Mouse (Mus musculus) liver, postnatal 0 days (tissue): ENCODE data around the gene Brf1.

ENCODE experiments used
- CTCF ChIP-seq: sonication (generic); IDR thresholded peaks from 2 replicates; pipeline ENCODE4 v1.5.1; 2016; ENCODE audit warnings: antibody characterized with exemption, low read depth
- EP300 ChIP-seq: IDR thresholded peaks from 2 replicates; pipeline ENCODE4 v1.6.1; 2016; ENCODE audit warnings: antibody characterized with exemption, low read depth, mild to moderate bottlenecking

DNA sequence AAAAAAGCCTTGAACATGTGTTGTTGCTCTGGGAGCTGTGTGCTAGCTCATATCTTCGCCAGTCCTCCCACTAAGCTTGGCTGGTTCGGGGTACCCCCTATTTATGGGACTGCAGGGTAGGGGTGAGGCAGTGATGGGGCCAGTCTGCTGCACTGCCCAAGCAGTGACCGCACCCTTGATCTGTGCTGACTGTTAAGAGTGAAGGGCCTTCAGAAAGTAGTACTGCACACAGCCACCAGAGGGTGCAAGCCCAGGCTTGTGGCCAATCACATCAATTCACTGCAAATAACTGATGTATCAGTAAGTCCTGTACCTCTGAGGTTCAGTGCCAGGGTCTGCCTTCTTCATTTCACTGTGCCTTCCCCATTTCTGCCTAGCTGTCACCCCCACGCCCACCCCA is 44.7 kb downstream of the Brf1 start:
- TF ChIP-seq CTCF (peak; percentile 93), EP300 (no peak)
